Mouse (Mus musculus): ENCODE measurements around the gene Gm44503. TPM values are rescaled to one million over a fixed set of nuclear protein-coding genes. Genes with fewer than 3 reads are reported as not detected.

The Gm44503 gene
- total and polyA plus RNA-seq, 2 experiments = not detected

- Histone ChIP-seq H3K79me2 (ENCODE audit: control insufficient read depth, insufficient read depth, low read length) (no peaks in the 10 kb centered on the region), H3K36me3 (ENCODE audit: control insufficient read depth, insufficient read depth, low read length) (no peaks in the 10 kb centered on the region), H3K9ac (ENCODE audit: low read depth, low read length) (peak within 1 kb of the TSS; percentile 74), H3K27me3 (ENCODE audit: control insufficient read depth, insufficient read depth, low read length) (peaks cover 10% of the 10 kb centered on the region), H3K27ac (replicated peaks; ENCODE audit: insufficient read depth, low read depth, low read length) (no peak within 1 kb of the TSS), H3K4me3 (ENCODE audit: insufficient read depth, low read depth, low read length) (peak within 1 kb of the TSS; percentile 80), H3K4me1 (ENCODE audit: control insufficient read depth, insufficient read depth, low read length) (no peaks in the 10 kb centered on the region)
- DNase-seq (ENCODE audit: extremely low read depth, low read depth, low spot score) = no peak
- WGBS = 2% methylated on average over 98 of the region's 108 CpGs
- TF ChIP-seq CTCF (IDR thresholded peaks at IDR 0.05; ENCODE audit: low read depth, low read length) = no peak
- TF ChIP-seq POLR2A (IDR thresholded peaks at IDR 0.05; ENCODE audit: extremely low read depth, insufficient read depth, low read length) = no peak
These were observed 33.4 kb upstream of the Gm44503 start, which contains the start of gene Pygo1 for GRCm38 (mm10) chr9:72925021-72925934. TSS of gene Pygo1 (plus strand) at chr9:72925645.

GRCm38 (mm10) chr9:72925935-72926258 lies 32.8 kb upstream of the Gm44503 start:
- WGBS = 4% methylated on average over 20 of the region's 20 CpGs

GRCm38 (mm10) chr9:72931166-72931790 lies 27.4 kb upstream of the Gm44503 start:
- H3K36me3 ChIP-seq (ENCODE audit: control insufficient read depth, insufficient read depth, low read length) = no peaks in the 10 kb centered on the region
- TF ChIP-seq POLR2A (IDR thresholded peaks at IDR 0.05; ENCODE audit: extremely low read depth, insufficient read depth, low read length) (no peak), CTCF (IDR thresholded peaks at IDR 0.05; ENCODE audit: low read depth, low read length) (no peak)
- H3K79me2 ChIP-seq (ENCODE audit: control insufficient read depth, insufficient read depth, low read length) = no peaks in the 10 kb centered on the region
- WGBS = 86% methylated on average over 13 of the region's 13 CpGs
- no peak for DNase-seq (ENCODE audit: extremely low read depth, low read depth, low spot score)
- H3K27me3 ChIP-seq (ENCODE audit: control insufficient read depth, insufficient read depth, low read length) = no peaks in the 10 kb centered on the region
- H3K27ac ChIP-seq (replicated peaks; ENCODE audit: insufficient read depth, low read depth, low read length) = no peak overlapping the region
- H3K9ac ChIP-seq (ENCODE audit: low read depth, low read length) = no peak overlapping the region
- H3K4me1 ChIP-seq (ENCODE audit: control insufficient read depth, insufficient read depth, low read length) = no peaks in the 10 kb centered on the region
- H3K4me3 ChIP-seq (ENCODE audit: insufficient read depth, low read depth, low read length) = no peak overlapping the region

More at GRCm38 (mm10) chr9:72925935-72926258, 32.8 kb upstream of the Gm44503 start:
- no peak overlapping the region for H3K27ac ChIP-seq (replicated peaks; ENCODE audit: insufficient read depth, low read depth, low read length)
- no peaks in the 10 kb centered on the region for H3K4me1 ChIP-seq (ENCODE audit: control insufficient read depth, insufficient read depth, low read length)
- DNase-seq (ENCODE audit: extremely low read depth, low read depth, low spot score) = no peak
- H3K79me2 ChIP-seq (ENCODE audit: control insufficient read depth, insufficient read depth, low read length) = no peaks in the 10 kb centered on the region
- no peaks in the 10 kb centered on the region for H3K36me3 ChIP-seq (ENCODE audit: control insufficient read depth, insufficient read depth, low read length)
- TF ChIP-seq POLR2A (IDR thresholded peaks at IDR 0.05; ENCODE audit: extremely low read depth, insufficient read depth, low read length) = no peak
- TF ChIP-seq CTCF (IDR thresholded peaks at IDR 0.05; ENCODE audit: low read depth, low read length) = no peak
- H3K4me3 ChIP-seq (ENCODE audit: insufficient read depth, low read depth, low read length) = peak overlapping the region; percentile 80
- H3K27me3 ChIP-seq (ENCODE audit: control insufficient read depth, insufficient read depth, low read length) = peaks cover 10% of the 10 kb centered on the region
- H3K9ac ChIP-seq (ENCODE audit: low read depth, low read length) = peak overlapping the region; percentile 74

- 90% methylated on average over 4 of the region's 4 CpGs for WGBS
- no peaks in the 10 kb centered on the region for H3K27me3 ChIP-seq (ENCODE audit: control insufficient read depth, insufficient read depth, low read length)
- no peak overlapping the region for H3K27ac ChIP-seq (replicated peaks; ENCODE audit: insufficient read depth, low read depth, low read length)
- no peaks in the 10 kb centered on the region for H3K4me1 ChIP-seq (ENCODE audit: control insufficient read depth, insufficient read depth, low read length)
- no peak for DNase-seq (ENCODE audit: extremely low read depth, low read depth, low spot score)
- no peak overlapping the region for H3K4me3 ChIP-seq (ENCODE audit: insufficient read depth, low read depth, low read length)
- H3K79me2 ChIP-seq (ENCODE audit: control insufficient read depth, insufficient read depth, low read length) = no peaks in the 10 kb centered on the region
- TF ChIP-seq POLR2A (IDR thresholded peaks at IDR 0.05; ENCODE audit: extremely low read depth, insufficient read depth, low read length) (no peak), CTCF (IDR thresholded peaks at IDR 0.05; ENCODE audit: low read depth, low read length) (peak; percentile 21; the same call in 1 of the 2 replicates)
- H3K9ac ChIP-seq (ENCODE audit: low read depth, low read length) = no peak overlapping the region
- H3K36me3 ChIP-seq (ENCODE audit: control insufficient read depth, insufficient read depth, low read length) = no peaks in the 10 kb centered on the region
These were observed 23.3 kb upstream of the Gm44503 start for GRCm38 (mm10) chr9:72935309-72935708.

GRCm38 (mm10) chr9:72936301-72936700 lies 22.4 kb upstream of the Gm44503 start:
- Histone ChIP-seq H3K79me2 (ENCODE audit: control insufficient read depth, insufficient read depth, low read length) (no peaks in the 10 kb centered on the region), H3K9ac (ENCODE audit: low read depth, low read length) (no peak overlapping the region), H3K27me3 (ENCODE audit: control insufficient read depth, insufficient read depth, low read length) (no peaks in the 10 kb centered on the region), H3K4me3 (ENCODE audit: insufficient read depth, low read depth, low read length) (no peak overlapping the region), H3K4me1 (ENCODE audit: control insufficient read depth, insufficient read depth, low read length) (no peaks in the 10 kb centered on the region), H3K27ac (replicated peaks; ENCODE audit: insufficient read depth, low read depth, low read length) (no peak overlapping the region), H3K36me3 (ENCODE audit: control insufficient read depth, insufficient read depth, low read length) (no peaks in the 10 kb centered on the region)
- TF ChIP-seq CTCF (IDR thresholded peaks at IDR 0.05; ENCODE audit: low read depth, low read length) (no peak), POLR2A (IDR thresholded peaks at IDR 0.05; ENCODE audit: extremely low read depth, insufficient read depth, low read length) (no peak)
- DNase-seq (ENCODE audit: extremely low read depth, low read depth, low spot score) = peak; percentile 83
- WGBS = 26% methylated on average over 2 of the region's 2 CpGs
